Mouse (Mus musculus) forelimb bud, embryonic 11.5 days (tissue): ENCODE results near the gene Gm8978.
"Not testable (repeated sequence)": the region's sequence is repeated elsewhere in the genome, so short reads cannot be mapped to it uniquely, and the experiment has no call there.

Source experiments
- DNase-seq: peaks from one replicate; pipeline ENCODE4 v3.0.0-alpha.2; 2012; ENCODE audit warnings: low read depth, low spot score

The Gm8978 gene

GRCm38 (mm10) chr19:33625152-33625551 is at the start of gene Gm8978:
Gene Gm8978, minus strand, starts transcription at chr19:33625252.
- not testable (repeated sequence) for DNase-seq

- DNase-seq: peak; percentile 43
Observed at GRCm38 (mm10) chr19:33589626-33590302, 35.3 kb downstream of the Gm8978 start.

GRCm38 (mm10) chr19:33568551-33568950 is 56.5 kb downstream of the Gm8978 start:
- DNase-seq: not testable (repeated sequence)
